Mouse (Mus musculus) large intestine, adult 2 months (tissue): ENCODE results near the gene Znhit1. TPM values are rescaled to one million over a fixed set of nuclear protein-coding genes. Genes with fewer than 3 reads are reported as not detected.

ENCODE experiments used
- DNase-seq: peaks from one replicate; pipeline ENCODE4 v3.0.0-alpha.2; 2012; ENCODE audit warnings: low read depth, low spot score
- WGBS: fragments of 180-500 bp; shearing (Covaris S2); methylation state at CpG from one replicate; pipeline ENCODE4 v1.1.7; 2018; 5-methylcytosine and 5-hydroxymethylcytosine counted together
- polyA plus RNA-seq: library from polyadenylated mRNA; depleted of rRNA; stranded (reverse); fragments of >200 nt; gene quantifications from 2 replicates; pipeline ENCODE4 v1.2.3, GENCODE M21; 2012; rRNA removed

Znhit1 gene
- polyA plus RNA-seq, 1 experiment, result 93.7 TPM

GRCm38 (mm10) chr5:136932956-136933355, 54.9 kb downstream of the Znhit1 start:
- 82% methylated on average over 5 of the region's 5 CpGs for WGBS
- no peak for DNase-seq

Other genes with a start within 250 kb of the Znhit1 start
- 0.15 and 0.16 TPM in 2 replicates for gene Col26a1, start 104.8 kb downstream of the Znhit1 start, polyA plus RNA-seq
- 25.1 and 26.3 TPM in 2 replicates for gene Ift22, start 79.9 kb downstream of the Znhit1 start, polyA plus RNA-seq
- gene Fis1, start 34.7 kb downstream of the Znhit1 start, polyA plus RNA-seq, result 229 and 235 TPM in 2 replicates
- 434 and 763 TPM in 2 replicates for gene Cldn15, start 21.4 kb downstream of the Znhit1 start, polyA plus RNA-seq
- 29.6 and 33.8 TPM in 2 replicates for gene Plod3, start 1.0 kb downstream of the Znhit1 start, polyA plus RNA-seq
- gene Vgf, start 38.4 kb upstream of the Znhit1 start, polyA plus RNA-seq, result 0.25 and 0.27 TPM in 2 replicates
- gene Ap1s1, start 58.1 kb upstream of the Znhit1 start, polyA plus RNA-seq, result 101 and 107 TPM in 2 replicates
- gene Serpine1, start 84.2 kb upstream of the Znhit1 start, polyA plus RNA-seq, result 0.94 and 1.1 TPM in 2 replicates
- gene Trim56, start 128.2 kb upstream of the Znhit1 start, polyA plus RNA-seq, result 5.7 and 14.5 TPM in 2 replicates
- gene Muc3, start 161.3 kb upstream of the Znhit1 start, polyA plus RNA-seq, result 519 and 836 TPM in 2 replicates
- gene Muc3a, start 224.4 kb upstream of the Znhit1 start, polyA plus RNA-seq, result 75.4 and 98.1 TPM in 2 replicates